Mouse (Mus musculus) mature B cell (primary cell): ENCODE measurements around the gene Efcab6.

Experiments used
- in situ Hi-C: fragments of 300-500 bp; cut with MboI; formaldehyde crosslinking; loops from 2 replicates; pipeline ENCODE4 v1.14.3; 2019

Efcab6 gene

GRCm38 (mm10) chr15:83877898-83878297 is 187.3 kb downstream of the Efcab6 start:
- in situ Hi-C loops: no loop called here

DNA sequence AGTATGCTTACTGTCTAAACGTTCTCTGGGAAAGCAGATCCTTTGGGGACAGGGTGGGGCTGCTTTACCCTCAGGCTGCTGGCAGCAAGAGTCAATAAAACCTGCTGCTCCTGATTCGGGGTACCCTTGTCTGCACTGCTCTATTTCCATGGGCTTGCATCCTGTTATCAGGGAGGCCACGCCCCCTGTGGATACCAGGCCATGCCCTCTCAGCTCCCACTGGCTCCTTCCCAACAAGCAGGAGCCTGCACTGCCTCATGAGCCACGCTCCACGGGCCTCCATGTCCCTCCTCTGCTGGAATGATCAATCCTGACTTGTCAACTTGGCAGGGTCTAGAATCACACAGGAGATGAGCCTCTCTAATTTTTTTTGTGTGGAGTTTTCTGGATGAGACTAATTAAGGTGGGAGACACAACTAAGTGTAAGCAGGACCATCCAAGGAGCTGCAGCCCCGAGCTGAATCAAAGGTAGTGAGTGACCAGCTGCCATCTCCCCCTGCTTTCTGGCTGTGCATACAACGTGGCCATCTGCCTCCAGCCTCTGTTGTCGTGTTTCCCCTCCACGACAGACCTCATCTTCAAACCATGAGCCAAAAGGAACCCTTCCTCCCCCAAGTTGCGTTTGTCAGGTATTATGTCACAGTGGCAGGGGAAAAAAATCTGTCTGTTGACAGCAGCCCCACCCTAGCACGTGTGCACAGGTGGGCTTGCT is 187.9 kb downstream of the Efcab6 start:
- in situ Hi-C loops: no loop called here

DNA sequence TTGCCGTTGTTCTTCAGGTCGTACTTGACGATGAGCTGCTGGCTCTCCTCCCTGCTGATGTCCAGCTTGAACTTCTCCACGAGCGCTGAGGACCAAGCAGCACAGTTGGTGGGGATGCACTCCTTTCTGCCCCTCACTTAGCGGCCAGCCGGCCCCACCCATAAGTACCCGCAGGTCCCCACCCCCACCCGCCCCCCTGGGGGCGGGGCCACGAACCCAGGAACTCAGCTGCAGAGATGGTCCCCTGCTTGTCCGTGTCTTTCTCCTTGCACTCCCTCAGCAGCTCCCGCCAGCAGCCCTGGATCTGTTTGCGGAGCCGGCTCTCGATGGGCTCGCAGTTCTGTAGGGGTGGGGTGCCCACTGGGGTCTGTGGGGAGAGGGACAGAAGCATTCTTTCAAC is 194.2 kb downstream of the Efcab6 start:
- in situ Hi-C loops: no loop called here

GRCm38 (mm10) chr15:83865626-83866025 is 199.6 kb downstream of the Efcab6 start:
- in situ Hi-C loops: no loop called here

GRCm38 (mm10) chr15:83857129-83857528 is 208.1 kb downstream of the Efcab6 start:
- in situ Hi-C loops: no loop called here

DNA sequence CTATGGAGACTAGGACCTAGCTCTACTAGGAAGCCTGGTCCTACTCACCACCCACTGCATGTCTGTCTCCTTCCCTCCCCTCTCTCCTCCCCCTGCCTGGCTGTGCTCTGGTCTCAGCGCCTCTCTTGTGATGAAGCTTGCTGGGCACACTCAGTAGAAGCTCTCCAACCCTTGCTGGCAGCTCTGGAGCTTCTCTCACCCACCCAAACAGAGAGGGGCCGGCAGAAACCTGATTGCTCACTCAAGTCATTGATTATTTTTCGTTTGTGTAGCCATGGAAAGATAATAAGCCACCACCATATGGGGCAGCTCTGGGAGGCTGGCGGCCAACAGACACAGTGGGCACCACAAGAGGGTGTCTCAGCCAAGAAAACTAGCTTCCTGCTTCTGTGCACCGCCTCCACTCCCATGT is 211.8 kb downstream of the Efcab6 start:
- in situ Hi-C loops: no loop called here

DNA sequence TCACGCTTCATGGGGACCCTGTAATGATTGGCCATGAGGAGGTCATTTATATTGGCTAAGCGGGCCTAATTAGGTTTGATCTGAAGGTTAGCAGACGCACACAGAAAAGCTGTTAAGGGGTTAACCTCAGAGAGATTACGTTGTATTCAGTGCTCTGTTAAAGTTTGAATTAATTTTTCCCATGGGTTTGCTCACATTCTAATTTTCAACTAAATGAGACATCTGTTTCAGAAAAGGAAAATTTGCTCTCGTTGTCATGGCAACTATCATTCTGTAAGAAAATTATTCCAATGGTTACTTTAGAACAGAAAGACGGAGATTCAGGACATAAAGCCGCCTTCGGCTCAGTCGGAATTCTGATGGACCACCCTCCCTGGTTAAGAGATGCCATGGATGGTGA is 217.0 kb downstream of the Efcab6 start:
- in situ Hi-C loops: no loop called here

DNA sequence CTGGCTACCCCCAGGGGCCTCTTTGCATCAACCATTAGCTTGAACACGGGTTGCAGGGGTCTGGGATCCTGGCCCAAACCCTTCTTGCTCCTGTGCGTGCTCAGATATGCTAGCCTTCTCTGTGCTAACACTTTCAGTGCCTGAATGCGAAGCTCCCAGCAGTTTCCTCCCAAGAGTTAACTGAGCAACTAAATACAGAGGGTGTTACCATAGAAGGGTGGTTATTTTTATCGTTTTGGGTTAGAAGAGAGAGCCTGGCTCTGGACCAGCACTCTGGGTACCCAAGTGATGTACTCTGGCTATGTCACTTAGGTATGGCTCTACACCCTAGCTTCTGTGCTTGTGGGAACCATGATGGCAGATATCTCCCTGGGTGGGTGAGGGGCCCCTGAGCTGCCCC is 217.7 kb downstream of the Efcab6 start:
- in situ Hi-C loops: no loop called here

GRCm38 (mm10) chr15:83846592-83846991 is 218.6 kb downstream of the Efcab6 start:
- in situ Hi-C loops: no loop called here

DNA sequence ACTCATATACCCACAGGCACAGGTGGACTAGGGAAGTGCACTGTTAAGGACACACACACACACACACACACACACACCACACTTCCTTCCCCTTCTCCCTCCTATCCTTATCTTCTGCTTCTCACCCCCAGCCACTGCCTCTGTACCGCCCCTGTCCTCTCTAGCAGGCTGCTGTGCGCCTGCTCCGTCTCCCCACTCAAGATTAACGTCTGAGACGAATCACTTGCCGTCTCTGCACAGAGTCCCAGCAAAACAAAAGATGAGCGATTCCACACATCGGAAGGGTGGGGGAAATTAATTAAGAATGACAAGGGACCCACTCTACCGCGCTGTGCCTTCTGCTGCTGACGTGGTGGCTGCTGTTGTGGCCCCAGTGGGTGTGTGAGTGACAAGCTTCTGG is 219.4 kb downstream of the Efcab6 start:
- in situ Hi-C loops: no loop called here

- in situ Hi-C loops: no loop called here
These were observed 222.0 kb downstream of the Efcab6 start for GRCm38 (mm10) chr15:83842915-83843789.

DNA sequence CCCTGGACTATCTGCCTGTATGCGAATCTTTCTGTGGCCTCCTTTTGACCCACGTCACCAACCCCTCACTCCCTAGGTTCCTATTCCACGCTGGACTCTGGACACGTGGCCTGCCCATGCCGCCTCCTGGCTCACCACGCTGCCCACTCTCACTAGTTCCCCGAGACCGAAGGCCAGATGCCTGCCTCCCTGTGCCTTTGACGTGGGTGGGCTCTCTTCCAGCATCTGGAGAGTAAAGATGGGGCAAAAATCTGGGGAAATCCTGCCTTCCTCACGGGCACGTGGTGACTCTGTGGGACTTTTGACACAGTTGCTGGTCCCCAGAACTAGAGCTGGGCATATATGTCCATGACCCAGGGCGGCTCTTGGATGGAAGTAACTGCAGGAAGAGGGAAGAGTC is 222.8 kb downstream of the Efcab6 start:
- in situ Hi-C loops: no loop called here

DNA sequence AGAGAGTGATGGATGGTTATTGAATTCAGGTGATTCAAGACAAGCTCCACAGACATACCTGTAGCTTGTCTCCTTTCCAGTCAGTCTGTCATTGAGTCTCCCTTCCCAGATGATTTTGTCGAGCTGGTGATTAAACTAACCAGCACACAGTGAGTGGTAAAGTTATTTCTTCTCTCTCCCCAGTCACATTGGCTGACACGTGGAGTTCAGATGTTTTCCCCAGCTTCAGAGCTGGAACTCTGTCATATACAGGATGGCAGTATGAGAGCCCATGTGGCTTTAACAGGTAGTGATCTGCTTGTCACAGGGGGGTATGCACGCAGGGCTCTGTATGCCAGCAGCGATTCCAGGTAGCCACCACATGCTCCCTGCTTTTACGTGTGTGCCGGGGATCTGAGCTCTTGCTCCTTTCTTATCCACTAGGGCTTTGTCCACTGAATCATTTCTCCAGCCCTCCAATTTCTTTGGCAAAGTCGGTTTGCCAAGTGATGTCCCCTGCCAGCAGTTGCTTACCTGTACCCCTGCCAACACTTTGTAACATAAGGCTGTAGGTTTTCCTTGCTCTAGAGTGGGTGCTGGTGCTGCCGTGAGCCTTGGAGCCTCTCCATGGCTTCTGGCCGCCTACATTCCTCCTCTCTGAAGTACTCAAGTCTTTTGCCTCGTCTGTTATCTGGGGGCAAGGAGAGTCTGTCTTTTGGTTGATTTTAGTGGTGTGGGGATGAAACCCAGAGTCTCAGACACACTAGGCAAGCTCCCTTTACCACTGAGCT is 224.0 kb downstream of the Efcab6 start:
- in situ Hi-C loops: no loop called here

DNA sequence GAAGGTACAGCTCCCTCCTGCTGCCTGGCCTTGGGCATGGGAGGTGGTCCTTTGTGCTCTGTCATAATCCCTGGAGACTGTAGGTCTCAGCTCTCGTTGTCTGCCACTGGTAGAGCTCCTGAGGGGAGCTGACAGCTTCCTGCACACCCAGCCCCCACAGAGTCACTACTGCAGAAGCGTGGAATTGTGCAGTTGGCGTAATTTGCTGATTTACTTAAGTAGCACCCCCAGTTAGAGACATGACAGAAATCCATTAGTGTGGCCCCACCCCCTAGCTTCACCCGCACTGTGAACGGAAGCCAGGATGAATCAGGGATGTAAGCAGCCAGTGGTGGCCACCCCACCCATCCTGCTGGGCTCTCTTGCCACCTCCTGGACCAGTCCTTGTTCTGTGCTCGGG is 232.9 kb downstream of the Efcab6 start:
- in situ Hi-C loops: no loop called here

GRCm38 (mm10) chr15:83829226-83829625 is 236.0 kb downstream of the Efcab6 start:
- in situ Hi-C loops: no loop called here

DNA sequence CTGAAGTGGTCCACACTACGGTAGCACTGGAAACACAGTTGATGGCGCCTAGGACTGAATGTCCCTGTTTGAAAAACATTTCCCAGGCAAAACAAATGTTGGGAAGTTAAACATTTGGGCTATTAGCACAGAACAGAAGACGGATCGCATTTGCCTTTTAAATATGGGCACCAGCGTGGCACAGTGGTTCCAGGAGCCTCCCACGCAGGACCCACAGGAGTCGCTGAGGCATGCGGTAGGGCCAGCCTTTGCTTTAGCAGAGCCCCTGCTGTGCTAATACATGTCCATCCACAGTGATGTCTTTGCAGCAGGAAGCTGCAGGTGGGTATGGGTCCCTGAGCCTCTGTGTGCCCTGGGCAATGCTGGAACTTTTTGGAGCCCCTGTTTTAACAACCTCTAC is 237.2 kb downstream of the Efcab6 start:
- in situ Hi-C loops: no loop called here
